Mouse (Mus musculus) liver, postnatal 0 days (tissue): ENCODE results near the gene Hoxb1.

Experiments
- CTCF ChIP-seq: sonication (generic); IDR thresholded peaks from 2 replicates; pipeline ENCODE4 v1.5.1; 2016; ENCODE audit warnings: antibody characterized with exemption, low read depth
- EP300 ChIP-seq: IDR thresholded peaks from 2 replicates; pipeline ENCODE4 v1.6.1; 2016; ENCODE audit warnings: antibody characterized with exemption, low read depth, mild to moderate bottlenecking

GRCm38 (mm10) chr11:96374810-96375209 is 9.3 kb downstream of the Hoxb1 start:
- no peak for TF ChIP-seq CTCF
- no peak for TF ChIP-seq EP300
